Mouse (Mus musculus) thymus, adult 2 months (tissue): Measurements from ENCODE around the gene Gm11096.

Experiments used
- CTCF ChIP-seq: fragments of 200-500 bp; IDR thresholded peaks from 2 replicates; pipeline ENCODE4 v1.5.1; 2012; ENCODE audit warnings: mild to moderate bottlenecking, control low read depth, low read length, moderate library complexity, borderline replicate concordance; ENCODE audit not compliant: control insufficient read depth, poor library complexity, insufficient read depth; ENCODE audit errors: extremely low read depth
- POLR2A ChIP-seq: fragments of 200-500 bp; IDR thresholded peaks from 2 replicates; pipeline ENCODE4 v1.6.1; 2012; ENCODE audit warnings: mild to moderate bottlenecking, low read length, control low read depth, moderate library complexity; ENCODE audit not compliant: control insufficient read depth, poor library complexity, insufficient read depth; ENCODE audit errors: extremely low read depth

DNA sequence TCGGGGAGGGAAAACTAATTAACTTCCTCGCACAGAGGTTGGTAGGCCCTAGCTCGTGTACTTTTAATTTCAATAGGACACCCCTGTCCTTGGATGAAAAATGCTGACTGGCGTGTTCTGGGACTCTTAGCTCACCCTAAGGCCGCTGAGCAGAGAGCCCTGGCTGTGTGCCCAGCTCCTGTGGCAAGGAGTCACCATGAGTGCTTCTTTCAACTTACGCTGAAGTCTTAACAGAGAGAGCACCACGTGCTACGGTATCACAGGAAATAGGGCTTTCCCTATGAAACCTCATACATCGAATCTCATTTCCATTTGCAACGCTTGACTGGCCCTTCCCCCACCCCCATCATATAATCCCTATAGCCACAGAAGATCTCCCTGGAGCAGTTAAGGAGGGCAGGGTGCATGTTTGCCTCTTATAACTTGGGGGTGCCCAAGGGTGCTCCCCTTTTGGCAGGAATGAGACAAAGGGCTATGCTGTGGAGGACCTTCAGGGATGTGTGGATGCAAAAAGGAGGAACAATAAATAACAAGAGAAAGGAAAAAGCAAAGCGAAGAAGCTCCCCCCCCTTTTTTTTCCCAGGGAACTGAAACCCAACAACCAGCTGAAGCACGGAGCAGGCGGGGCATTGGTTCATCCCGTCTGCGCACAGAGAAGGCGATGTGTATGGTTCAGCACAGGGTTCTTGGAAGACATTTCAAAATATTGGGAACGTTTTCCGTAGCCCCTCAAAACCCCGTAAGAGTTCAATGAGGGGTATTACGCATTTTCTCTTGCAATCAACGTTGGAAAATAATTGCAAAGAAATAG lies 39.0 kb downstream of the Gm11096 start:
- no peak for TF ChIP-seq POLR2A
- TF ChIP-seq CTCF, result no peak
